Mouse (Mus musculus) CH12.LX (cell line): ENCODE results near the gene Ist1. TPM values are rescaled to one million over a fixed set of nuclear protein-coding genes. Genes with fewer than 3 reads are reported as not detected.

Experiments used
- DNase-seq: peaks from one replicate; pipeline ENCODE4 v3.0.0-alpha.2; 2013; ENCODE audit errors: extremely low read depth
- H3K27ac ChIP-seq: 2 replicates; pipeline ENCODE4 v1.5.1; 2012; ENCODE audit warnings: low read depth, mild to moderate bottlenecking, control low read depth, moderate library complexity; ENCODE audit not compliant: insufficient read depth
- H3K27me3 ChIP-seq: replicated peaks from 2 replicates; pipeline ENCODE3; 2012; ENCODE audit warnings: inconsistent platforms
- H3K36me3 ChIP-seq, 2 experiments: replicated peaks in 1 of 2; 2 replicates each; pipeline versions ENCODE3 to v1.6.1; 2012; ENCODE audit warnings: inconsistent platforms in 1 of 2, low read length in 1 of 2, mild to moderate bottlenecking in 1 of 2, mixed read lengths in 1 of 2, moderate library complexity in 1 of 2; ENCODE audit not compliant: control insufficient read depth in 1 of 2, insufficient read depth in 1 of 2
- H3K4me1 ChIP-seq, 2 experiments: 2 replicates each; pipeline ENCODE4 v1.6.1; 2012; ENCODE audit warnings: inconsistent platforms in 1 of 2, moderate library complexity in 1 of 2; ENCODE audit not compliant: insufficient read depth in 2 of 2, control insufficient read depth in 1 of 2
- H3K4me2 ChIP-seq: 2 replicates; pipeline ENCODE4 v1.6.1; 2012; ENCODE audit warnings: low read depth, mild to moderate bottlenecking, control low read depth; ENCODE audit not compliant: poor library complexity, insufficient read depth, severe bottlenecking
- H3K4me3 ChIP-seq, 3 experiments: fragments of 150-350 bp in 1 of 3; sonication (generic) in 1 of 3; replicated peaks in 1 of 3; 2 replicates each; pipeline versions ENCODE3 to v1.5.1; 2011 to 2012; ENCODE audit warnings: low read depth in 2 of 3, low read length in 2 of 3, mild to moderate bottlenecking in 2 of 3, moderate library complexity in 2 of 3, control low read depth in 1 of 3, improper control_type of control experiment in 1 of 3, inconsistent platforms in 1 of 3, mixed read lengths in 1 of 3; ENCODE audit not compliant: poor library complexity in 1 of 3
- H3K79me2 ChIP-seq: replicated peaks from 2 replicates; pipeline ENCODE4 v1.6.1; 2012; ENCODE audit warnings: mild to moderate bottlenecking, moderate library complexity; ENCODE audit not compliant: control insufficient read depth, poor library complexity, insufficient read depth, severe bottlenecking; ENCODE audit errors: extremely low read depth
- H3K9ac ChIP-seq: 2 replicates; pipeline ENCODE4 v1.6.1; 2012; ENCODE audit warnings: low read depth, mild to moderate bottlenecking, control low read depth, moderate library complexity; ENCODE audit not compliant: insufficient read depth
- H3K9me3 ChIP-seq: replicated peaks from 2 replicates; pipeline ENCODE3; 2012; ENCODE audit warnings: low read length, inconsistent platforms, mixed read lengths
- CHD1 ChIP-seq: IDR thresholded peaks from 2 replicates; pipeline ENCODE4 v1.6.1; 2012; ENCODE audit warnings: low read depth, low read length, improper control_type of control experiment, inconsistent platforms
- CHD2 ChIP-seq: IDR thresholded peaks from 2 replicates; pipeline ENCODE4 v1.6.1; 2011; ENCODE audit warnings: low read length, improper control_type of control experiment
- E2F4 ChIP-seq: IDR thresholded peaks from 2 replicates; pipeline ENCODE4 v1.6.1; 2011; ENCODE audit warnings: low read depth, low read length, improper control_type of control experiment; ENCODE audit not compliant: insufficient replicate concordance
- GABPA ChIP-seq: IDR thresholded peaks from 2 replicates; pipeline ENCODE4 v1.6.1; 2012; ENCODE audit warnings: low read depth, low read length, improper control_type of control experiment, inconsistent platforms; ENCODE audit not compliant: insufficient replicate concordance
- IRF4 ChIP-seq: IDR thresholded peaks from 2 replicates; pipeline ENCODE4 v1.6.1; 2014; ENCODE audit warnings: low read depth, mild to moderate bottlenecking, inconsistent platforms, low read length, improper control_type of control experiment
- JUN ChIP-seq: IDR thresholded peaks from 2 replicates; pipeline ENCODE4 v1.6.1; 2011; ENCODE audit warnings: low read depth, mild to moderate bottlenecking, low read length, improper control_type of control experiment, moderate library complexity; ENCODE audit not compliant: insufficient read depth
- JUND ChIP-seq: conservative IDR thresholded peaks from 2 replicates; pipeline ENCODE4 v1.6.1; 2011; ENCODE audit warnings: low read depth, low read length, improper control_type of control experiment
- KAT2A ChIP-seq: IDR thresholded peaks from 2 replicates; pipeline ENCODE4 v1.6.1; 2012; ENCODE audit warnings: low read length, improper control_type of control experiment, inconsistent platforms; ENCODE audit not compliant: insufficient replicate concordance
- MAZ ChIP-seq: IDR thresholded peaks from 2 replicates; pipeline ENCODE4 v1.6.1; 2012; ENCODE audit warnings: low read depth, mild to moderate bottlenecking, inconsistent platforms, low read length, improper control_type of control experiment, moderate library complexity
- MEF2A ChIP-seq: IDR thresholded peaks from 2 replicates; pipeline ENCODE4 v1.6.1; 2014; ENCODE audit warnings: low read depth, mild to moderate bottlenecking, inconsistent platforms, low read length, improper control_type of control experiment, borderline replicate concordance
- MXI1 ChIP-seq: IDR thresholded peaks from 2 replicates; pipeline ENCODE4 v1.6.1; 2011; ENCODE audit warnings: mild to moderate bottlenecking, low read depth, low read length, improper control_type of control experiment
- NELFE ChIP-seq: IDR thresholded peaks from 2 replicates; pipeline ENCODE4 v1.6.1; 2011; ENCODE audit warnings: low read depth, low read length, improper control_type of control experiment
- NRF1 ChIP-seq: IDR thresholded peaks from 2 replicates; pipeline ENCODE4 v1.6.1; 2014; ENCODE audit warnings: low read depth, mild to moderate bottlenecking, inconsistent platforms, low read length, improper control_type of control experiment, moderate library complexity
- POLR2A ChIP-seq: IDR thresholded peaks from 2 replicates; pipeline ENCODE4 v1.6.1; 2011; ENCODE audit warnings: low read depth, mild to moderate bottlenecking, improper control_type of control experiment, low read length
- SMC3 ChIP-seq: IDR thresholded peaks from 2 replicates; pipeline ENCODE4 v1.6.1; 2011; ENCODE audit warnings: low read depth, low read length, improper control_type of control experiment
- TBP ChIP-seq: conservative IDR thresholded peaks from 2 replicates; pipeline ENCODE4 v1.6.1; 2011; ENCODE audit warnings: low read depth, low read length, improper control_type of control experiment
- TCF12 ChIP-seq: IDR thresholded peaks from 2 replicates; pipeline ENCODE4 v1.6.1; 2014; ENCODE audit warnings: low read depth, mild to moderate bottlenecking, inconsistent platforms, low read length, improper control_type of control experiment
- USF1 ChIP-seq: IDR thresholded peaks from 2 replicates; pipeline ENCODE4 v1.6.1; 2014; ENCODE audit warnings: low read depth, mild to moderate bottlenecking, inconsistent platforms, low read length, improper control_type of control experiment
- ZC3H11A ChIP-seq: IDR thresholded peaks from 2 replicates; pipeline ENCODE4 v1.6.1; 2012; ENCODE audit warnings: low read depth, mild to moderate bottlenecking, inconsistent platforms, low read length, improper control_type of control experiment
- ZKSCAN1 ChIP-seq: IDR thresholded peaks from 2 replicates; pipeline ENCODE4 v1.6.1; 2012; ENCODE audit warnings: low read depth, inconsistent platforms, low read length, improper control_type of control experiment, borderline replicate concordance
- ZMIZ1 ChIP-seq: IDR thresholded peaks from 2 replicates; pipeline ENCODE4 v1.6.1; 2012; ENCODE audit warnings: low read depth, mild to moderate bottlenecking, inconsistent platforms, low read length, improper control_type of control experiment
- dilution Hi-C: fragments of 300-500 bp; cut with MboI; formaldehyde crosslinking; loops from 2 replicates; pipeline ENCODE4 v1.14.3; 2020; ENCODE audit warnings: low sequenced_read_pairs; ENCODE audit not compliant: extremely low pct_unique_long_range_greater_than_20kb, extremely low pct_ligation_motif_present
- in situ Hi-C: fragments of 300-500 bp; cut with MboI; formaldehyde crosslinking; loops from 3 replicates; pipeline ENCODE4 v1.14.3; 2019; ENCODE audit warnings: low sequenced_read_pairs, low pct_ligation_motif_present, low pct_unique_long_range_greater_than_20kb, mixed read lengths
- polyA plus RNA-seq: library from polyadenylated mRNA; unstranded; fragments of >175 nt; gene quantifications from 2 replicates; pipeline ENCODE4 v1.2.1, GENCODE M21; 2012; ENCODE audit warnings: low read depth; ENCODE audit not compliant: insufficient read length
- total RNA-seq, 2 experiments: library from RNA; depleted of rRNA; stranded (reverse); fragments of 300-350 nt in 1 of 2; fragments of >200 nt in 1 of 2; gene quantifications; 2 replicates each; pipeline ENCODE4 v1.2.3; 2012 to 2014

Gene Ist1
- total and polyA plus RNA-seq, 3 experiments = 38.2 to 57.2 (median 53.1) TPM

DNA sequence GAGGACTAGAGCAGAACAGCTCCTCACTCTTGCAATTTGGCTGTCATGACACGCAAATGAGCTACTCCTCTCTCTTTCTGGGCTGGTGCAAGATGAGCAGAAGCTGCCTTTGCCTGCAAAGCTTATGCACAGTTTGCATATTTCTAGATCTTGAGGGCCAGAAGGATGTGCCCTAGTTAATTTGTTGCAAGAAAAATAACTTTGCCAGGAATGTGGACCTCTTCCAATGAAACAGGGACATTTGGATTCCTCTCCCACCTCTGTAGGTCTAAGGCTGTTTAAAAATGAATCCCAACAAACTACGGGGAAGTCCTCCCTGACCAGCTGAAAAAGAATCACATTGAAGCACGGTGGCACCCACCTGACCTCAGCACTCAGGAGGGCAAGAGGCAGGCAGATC is 32.0 kb upstream of the Ist1 start:
- in situ Hi-C loops = no loop called here
- dilution Hi-C loops = no loop called here
- H3K36me3 ChIP-seq = peaks cover 52 to 95% of the 10 kb centered on the region in 2 experiments
- no peaks in the 10 kb centered on the region for H3K9me3 ChIP-seq
- H3K4me3 ChIP-seq = no peak overlapping the region
- H3K79me2 ChIP-seq = no peaks in the 10 kb centered on the region; the same call in 1 of the 2 replicates
- TF ChIP-seq IRF4 (no peak), JUN (no peak), KAT2A (no peak), USF1 (no peak), E2F4 (no peak), GABPA (no peak), NELFE (no peak), SMC3 (no peak), MEF2A (no peak), ZC3H11A (no peak), MXI1 (no peak)
- DNase-seq = no peak
- H3K4me1 ChIP-seq = peaks cover under 1 to 12% of the 10 kb centered on the region in 2 experiments; a peak in 3 of 4 replicates
- no peak overlapping the region for H3K4me2 ChIP-seq
- H3K27me3 ChIP-seq = no peaks in the 10 kb centered on the region
- H3K9ac ChIP-seq = no peak overlapping the region
- no peak overlapping the region for H3K27ac ChIP-seq

DNA sequence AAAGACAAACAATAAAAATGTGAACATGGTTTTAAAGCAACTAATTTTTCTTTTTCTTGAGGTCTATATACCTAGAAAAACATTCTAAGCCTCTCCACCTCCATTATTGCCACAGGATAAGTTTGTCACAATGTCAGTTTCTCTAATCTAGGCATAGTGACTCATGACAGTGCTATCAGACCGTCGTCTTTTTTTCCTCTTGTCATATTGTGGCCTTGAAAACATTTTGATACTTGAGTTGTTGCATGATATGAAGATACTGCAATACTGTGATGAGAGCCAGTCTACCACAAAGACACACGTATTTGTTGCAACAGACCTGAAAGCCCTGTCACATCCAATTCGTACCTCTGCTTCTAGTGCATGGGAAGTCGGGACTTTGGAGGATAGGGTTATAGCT is 21.9 kb upstream of the Ist1 start:
- peaks cover 19 to 58% of the 10 kb centered on the region in 2 experiments for H3K36me3 ChIP-seq
- TF ChIP-seq KAT2A (no peak), NRF1 (no peak), TCF12 (no peak), NELFE (no peak), TBP (no peak), CHD2 (no peak), JUND (no peak), ZKSCAN1 (no peak), MAZ (no peak), ZMIZ1 (no peak), USF1 (no peak), MEF2A (no peak), POLR2A (no peak), GABPA (no peak), CHD1 (no peak)
- dilution Hi-C loops = no loop called here

More for the DNA sequence above, 21.9 kb upstream of the Ist1 start:
- Histone ChIP-seq H3K79me2 (no peaks in the 10 kb centered on the region), H3K27me3 (no peaks in the 10 kb centered on the region), H3K27ac (no peak overlapping the region), H3K4me3 (no peak overlapping the region), H3K9me3 (no peaks in the 10 kb centered on the region), H3K4me1 (no peaks in the 10 kb centered on the region), H3K9ac (no peak overlapping the region), H3K4me2 (no peak overlapping the region)
- in situ Hi-C loops = no loop called here
- DNase-seq = no peak
